Mouse (Mus musculus): ENCODE measurements around the gene Rnf115.

The Rnf115 gene

DNA sequence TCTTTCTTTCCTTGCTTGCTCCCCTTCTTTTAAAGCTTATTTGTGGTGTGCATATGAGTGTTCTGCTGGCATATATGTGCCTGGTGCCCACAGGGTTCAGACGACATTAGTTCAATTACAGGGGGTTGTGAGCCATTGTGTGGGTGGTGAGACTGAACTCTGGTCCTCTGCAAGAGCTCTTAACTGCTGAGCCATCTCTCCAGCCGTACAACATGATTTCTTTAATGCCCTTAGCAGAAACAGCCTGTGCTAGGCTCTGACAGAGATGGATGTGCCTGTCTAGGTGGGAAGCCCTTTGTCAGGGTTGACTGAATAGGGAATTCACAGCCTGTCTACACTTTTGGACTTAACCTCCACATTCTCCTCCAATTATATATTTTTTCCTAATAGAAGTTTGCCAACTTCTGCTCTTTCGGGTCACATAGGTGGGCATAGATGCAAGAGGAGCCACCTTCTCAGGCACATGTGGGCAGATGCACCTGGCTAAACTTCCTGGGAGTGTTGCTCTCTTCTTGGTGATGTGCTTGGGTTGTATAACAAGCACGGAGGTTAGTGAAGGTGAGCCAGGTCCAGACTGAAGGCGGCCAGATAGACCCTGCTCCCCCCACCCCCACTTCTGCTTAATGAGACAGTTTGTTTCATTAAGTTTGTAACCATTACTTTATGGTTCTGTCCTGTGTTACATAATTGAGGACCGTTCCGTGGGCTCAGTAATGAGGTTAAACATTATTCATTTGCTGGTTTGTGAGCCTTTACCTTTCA lies 107.3 kb downstream of the Rnf115 start:
- no peak for DNase-seq (ENCODE audit: low read depth)

DNA sequence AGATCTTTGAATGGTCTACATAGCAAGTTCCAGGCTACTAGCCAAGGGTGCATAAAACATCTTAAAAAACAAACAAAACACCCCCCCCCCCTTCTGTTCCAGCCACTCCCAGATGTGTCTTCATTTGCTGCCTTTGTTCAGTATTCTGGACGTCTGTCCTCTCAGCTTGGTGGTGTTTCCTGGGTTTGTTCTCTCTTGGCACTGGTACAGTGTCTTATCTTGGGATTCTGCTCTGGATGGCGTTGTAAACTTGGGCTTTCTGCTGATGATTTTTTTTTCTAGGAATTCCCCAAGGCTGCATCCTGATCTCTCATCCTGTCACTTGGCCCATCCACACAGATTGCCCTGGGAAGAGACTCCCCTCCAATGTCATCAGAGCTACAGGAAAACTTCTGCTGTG lies 109.0 kb downstream of the Rnf115 start:
- DNase-seq (ENCODE audit: low read depth), result no peak

DNA sequence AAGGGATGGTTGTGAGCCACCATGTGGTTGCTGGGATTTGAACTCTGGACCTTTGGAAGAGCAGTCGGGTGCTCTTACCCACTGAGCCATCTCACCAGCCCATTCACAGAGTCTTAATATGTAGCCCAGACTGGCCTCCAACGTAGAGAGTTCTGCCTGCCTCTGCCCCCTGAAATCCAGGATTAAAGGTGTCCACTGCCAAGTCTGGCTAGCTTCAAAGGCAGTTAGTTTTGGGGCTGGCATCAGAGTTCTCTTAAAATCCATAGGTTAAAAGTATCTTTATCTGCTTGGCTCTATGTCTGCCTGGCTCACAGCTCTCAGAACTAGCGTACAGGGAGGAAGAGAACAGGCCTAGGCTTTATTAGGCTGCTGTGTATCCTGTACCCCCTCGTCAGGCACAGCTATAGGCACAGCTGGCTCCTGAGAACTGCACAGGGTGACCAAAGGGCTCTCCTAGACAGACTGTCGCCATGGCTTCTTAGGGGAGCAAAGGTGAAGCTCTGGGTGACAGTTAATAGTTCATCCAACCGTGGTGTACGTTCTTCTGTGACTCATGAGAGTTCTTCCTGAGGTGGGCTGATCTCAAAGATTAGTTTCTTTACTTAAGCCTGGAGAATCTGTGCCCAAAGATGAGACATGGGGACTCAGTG lies 111.7 kb downstream of the Rnf115 start:
- DNase-seq (ENCODE audit: low read depth), result no peak
